8 mouse cellular contexts compared by ENCODE assay signal in the genomic region with DNA sequence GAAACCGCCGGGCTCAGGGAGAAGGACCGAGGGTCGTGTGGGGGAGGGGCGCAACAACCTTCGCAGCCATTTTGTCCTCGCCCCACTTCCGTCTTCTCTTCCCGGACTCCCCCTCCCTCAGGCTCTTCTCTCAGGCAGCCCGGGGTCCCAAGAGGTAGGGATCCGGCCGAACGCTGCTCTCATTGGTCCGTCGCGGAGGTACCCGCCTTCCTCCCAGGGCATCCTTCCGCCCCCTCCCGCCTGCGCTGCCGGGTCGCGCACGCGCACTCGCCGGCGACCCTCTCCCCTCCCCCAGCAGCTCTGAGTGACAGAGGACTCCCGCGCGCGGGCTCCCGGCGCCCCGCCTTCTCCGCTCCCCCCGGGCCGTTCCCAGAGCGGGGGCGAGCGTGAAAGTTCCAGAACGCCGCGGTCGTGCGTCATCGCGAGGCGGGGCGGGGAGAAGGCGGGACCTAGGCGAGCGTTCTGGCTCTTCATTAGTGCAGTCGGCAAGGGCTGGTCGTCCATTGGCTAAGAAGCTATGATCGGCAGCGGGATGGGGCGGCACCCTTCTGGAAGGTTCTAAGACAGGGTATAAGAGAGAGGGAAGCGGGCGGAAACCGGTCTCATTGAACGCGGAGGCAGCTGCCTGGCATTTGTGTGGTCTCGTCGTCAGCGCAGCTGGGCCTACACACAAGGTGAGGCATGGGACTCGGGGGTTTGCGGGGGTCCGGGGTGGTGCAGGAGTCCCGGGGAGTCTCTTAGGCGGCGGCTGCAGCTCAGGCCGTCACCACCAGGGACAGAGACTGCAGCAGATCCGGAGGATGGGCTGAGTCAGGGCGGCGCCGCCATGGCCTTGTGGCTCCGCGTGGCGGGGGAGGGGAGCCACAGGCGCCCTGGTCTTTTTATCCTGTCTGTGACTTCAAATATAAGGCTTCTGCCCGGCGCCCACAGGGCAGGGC. TPM values are rescaled to one million over a fixed set of nuclear protein-coding genes. Genes with fewer than 3 reads are reported as not detected.
DNase-seq lines count a peak whose midpoint lies in the region; ATAC-seq lines count a peak whose summit lies in the region.

TSS of gene Hspa8 (plus strand) at position 310 of the 938 bp plus-strand sequence.

- H3K4me2 ChIP-seq in heart, embryonic 14.5 days (ENCODE audit: low read length), result peak within 1 kb of the TSS; percentile 79
- peak within 1 kb of the TSS; percentile 91 for H3K4me2 ChIP-seq in liver, embryonic 13.5 days
- peak within 1 kb of the TSS; percentile 77 for H3K4me2 ChIP-seq in stomach, embryonic 16.5 days (ENCODE audit: low read depth, low read length)

- peak within 1 kb of the TSS; percentile 88 to 97 for H3K4me3 ChIP-seq in heart, embryonic 14.5 days (ENCODE audit: control insufficient read depth in 1 of 2, insufficient read depth in 1 of 2, low read depth in 1 of 2, low read length in 2 of 2)
- peak within 1 kb of the TSS; percentile 93 for H3K4me3 ChIP-seq in liver, embryonic 13.5 days (replicated peaks)
- peak within 1 kb of the TSS; percentile 91 for H3K4me3 ChIP-seq in stomach, embryonic 16.5 days (replicated peaks; ENCODE audit: low read length)

- DNase-seq in c-Kit-negative CD71-positive TER-119-positive erythroid progenitor cells, embryonic 14.5 days (ENCODE audit: low read depth, low spot score), result peak; percentile 97
- peak; percentile 99 for DNase-seq in fibroblast of lung, adult 2 months (ENCODE audit: low read depth)
- DNase-seq in kidney, postnatal 14 days, result peak; percentile 100
- DNase-seq in liver, embryonic 13.5 days, result peak; percentile 99
- peak; percentile 99 for DNase-seq in neural tube, embryonic 10.5 days (ENCODE audit: extremely low spot score, low spot score)

- no peaks in the 10 kb centered on the region for H3K9me3 ChIP-seq in heart, embryonic 14.5 days (ENCODE audit: control insufficient read depth, low read length)
- no peaks in the 10 kb centered on the region for H3K9me3 ChIP-seq in liver, embryonic 13.5 days (replicated peaks)
- no peaks in the 10 kb centered on the region for H3K9me3 ChIP-seq in stomach, embryonic 16.5 days (replicated peaks; ENCODE audit: control insufficient read depth, low read length)

- H3K27ac ChIP-seq in heart, embryonic 14.5 days (replicated peaks in 1 of 2; ENCODE audit: control insufficient read depth in 1 of 2, insufficient read depth in 1 of 2, low read depth in 2 of 2, low read length in 2 of 2), result peak within 1 kb of the TSS; percentile 98 to 100
- H3K27ac ChIP-seq in liver, embryonic 13.5 days, result peak within 1 kb of the TSS; percentile 96
- peak within 1 kb of the TSS; percentile 98 for H3K27ac ChIP-seq in stomach, embryonic 16.5 days (ENCODE audit: low read length)

- H3K9ac ChIP-seq in heart, embryonic 14.5 days (ENCODE audit: low read length), result peak within 1 kb of the TSS; percentile 99
- H3K9ac ChIP-seq in liver, embryonic 13.5 days, result peak within 1 kb of the TSS; percentile 98
- peak within 1 kb of the TSS; percentile 95 for H3K9ac ChIP-seq in stomach, embryonic 16.5 days (ENCODE audit: low read length)

- ATAC-seq in CD4-positive, CD25-positive, alpha-beta regulatory T cell, adult 4 months, result peak; percentile 80
- peak; percentile 95 for ATAC-seq in heart, embryonic 14.5 days (ENCODE audit: insufficient number of reproducible peaks, insufficient read depth, low FRiP score, low read depth)
- ATAC-seq in liver, embryonic 13.5 days (ENCODE audit: low read depth), result peak; percentile 89
- ATAC-seq in stomach, embryonic 16.5 days (ENCODE audit: insufficient read depth, low FRiP score), result peak; percentile 97

- peaks cover 10 to 32% of the 10 kb centered on the region in 2 experiments for H3K4me1 ChIP-seq in heart, embryonic 14.5 days (ENCODE audit: control insufficient read depth in 2 of 2, insufficient read depth in 2 of 2, low read length in 2 of 2)
- peaks cover 43% of the 10 kb centered on the region for H3K4me1 ChIP-seq in liver, embryonic 13.5 days (replicated peaks)
- peaks cover 21% of the 10 kb centered on the region for H3K4me1 ChIP-seq in stomach, embryonic 16.5 days (ENCODE audit: control insufficient read depth, insufficient read depth, low read length)

- peaks cover 39% of the 10 kb centered on the region for H3K36me3 ChIP-seq in heart, embryonic 14.5 days (ENCODE audit: control insufficient read depth, insufficient read depth, low read length)
- H3K36me3 ChIP-seq in liver, embryonic 13.5 days, result peaks cover 42% of the 10 kb centered on the region
- peaks cover 16% of the 10 kb centered on the region for H3K36me3 ChIP-seq in stomach, embryonic 16.5 days (ENCODE audit: control insufficient read depth, insufficient read depth, low read length)

- H3K27me3 ChIP-seq in heart, embryonic 14.5 days (ENCODE audit: control insufficient read depth, insufficient read depth, low read length), result no peaks in the 10 kb centered on the region
- H3K27me3 ChIP-seq in liver, embryonic 13.5 days, result no peaks in the 10 kb centered on the region
- H3K27me3 ChIP-seq in stomach, embryonic 16.5 days (ENCODE audit: control insufficient read depth, insufficient read depth, low read length), result no peaks in the 10 kb centered on the region

- WGBS in heart, embryonic 14.5 days, result under 1% methylated on average over 75 of the region's 83 CpGs
- WGBS in liver, embryonic 13.5 days (ENCODE audit: insufficient replicate concordance), result under 1% methylated on average over 81 of the region's 83 CpGs
- WGBS in stomach, embryonic 16.5 days, result under 1% methylated on average over 82 of the region's 83 CpGs

RNA-seq across cellular contexts. Expression of gene Hspa8, which starts in this region (rescaled TPM):
- 1,000 to 10,000 TPM; 3,203 to 3,707 TPM for polyA plus RNA-seq in CD4-positive, CD25-positive, alpha-beta regulatory T cell, adult 4 months (2017; shearing (Covaris generic))
- polyA plus RNA-seq in heart, embryonic 14.5 days (2014; fragmentation: Nextera tagmentation; extraction: Ambion mirVana), result 1,682 and 1,761 TPM in 2 replicates
- polyA plus RNA-seq in liver, embryonic 13.5 days (2015; fragmentation: Nextera tagmentation; extraction: Ambion mirVana), result 1,780 and 2,224 TPM in 2 replicates
- polyA plus RNA-seq in stomach, embryonic 16.5 days (2015; fragmentation: Nextera tagmentation; extraction: Ambion mirVana), result 2,089 and 2,252 TPM in 2 replicates

Comparison
In these comparisons a context has a peak if more than half of its experiments do, and no peak if none do; other contexts are left out.
1. Peak in every context shown above with its lines: DNase-seq, ATAC-seq, H3K4me3 ChIP-seq and H3K27ac ChIP-seq.